Mouse (Mus musculus): ENCODE data around the gene Shc2.

- TF ChIP-seq POLR2A (IDR thresholded peaks at IDR 0.05; ENCODE audit: insufficient read length, low read depth), result no peak
- TF ChIP-seq USF1 (IDR thresholded peaks at IDR 0.05; ENCODE audit: low read depth), result no peak
Measured at GRCm38 (mm10) chr10:79579781-79580180, 57.9 kb downstream of the Shc2 start.
